Mouse (Mus musculus) MEL-GATA-1-ER (cell line): ENCODE data around the gene Slc7a11.

Experiments
- DNase-seq: peaks from one replicate; pipeline ENCODE4 v3.0.0-alpha.2; 2012; ENCODE audit warnings: low read depth; ENCODE audit errors: extremely low read depth

Slc7a11 gene

DNA sequence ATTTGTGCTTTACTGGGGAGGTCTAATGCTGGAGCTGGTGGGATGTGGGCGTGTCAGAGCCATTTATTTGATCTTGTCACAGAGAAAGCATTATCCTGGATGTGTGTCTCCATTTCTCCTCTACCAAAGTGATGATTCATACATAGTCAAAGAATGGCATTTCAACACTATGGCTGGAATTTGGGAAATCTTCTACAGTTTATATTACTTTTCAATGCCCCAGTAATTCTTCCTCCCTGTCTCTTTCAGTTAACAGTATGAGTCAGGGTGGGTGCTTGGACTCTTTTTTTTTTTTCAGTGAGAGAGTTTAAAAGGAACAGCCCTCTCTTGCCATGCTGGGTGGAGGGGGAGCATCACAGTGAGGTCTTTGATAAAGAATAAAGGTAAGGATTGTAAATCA lies 441.8 kb downstream of the Slc7a11 start:
- no peak for DNase-seq

DNA sequence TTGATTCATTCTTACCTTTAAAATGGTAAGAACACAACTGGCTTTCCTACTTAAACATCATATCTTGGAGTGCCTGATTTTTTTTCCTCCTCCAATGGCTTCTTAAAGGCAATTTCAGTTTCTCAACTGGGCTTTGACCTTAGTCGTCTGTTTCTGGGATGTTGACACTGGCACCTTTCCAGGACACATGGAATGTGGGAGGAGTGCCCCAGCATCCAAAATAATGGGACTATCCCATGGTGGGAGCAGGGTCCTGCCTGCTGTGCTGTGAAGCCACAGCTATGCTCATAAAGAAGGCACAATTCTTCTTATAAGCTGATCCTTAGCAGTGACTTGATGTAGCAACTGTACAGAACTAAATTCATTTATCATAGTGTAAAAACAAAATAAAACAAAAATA lies 450.5 kb downstream of the Slc7a11 start:
- no peak for DNase-seq

DNA sequence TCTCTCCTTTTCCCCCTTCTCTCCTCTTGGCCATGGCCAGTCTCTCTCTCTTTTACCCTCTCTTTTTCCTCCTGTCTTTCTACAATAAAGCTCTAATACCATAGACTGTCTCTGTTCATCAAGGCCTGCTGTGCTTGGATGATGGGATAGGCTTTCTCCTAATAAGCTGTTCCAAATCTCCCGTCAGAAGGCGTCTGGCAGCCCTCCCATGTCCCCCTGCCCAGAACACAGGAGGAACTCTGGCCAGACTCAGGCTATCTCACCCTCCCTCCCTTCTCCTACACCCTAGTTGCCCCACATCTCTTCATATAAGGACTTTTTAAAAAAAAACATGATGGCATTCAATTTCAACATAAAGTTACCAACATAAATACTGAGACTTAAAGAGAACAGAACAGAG lies 456.2 kb downstream of the Slc7a11 start:
- DNase-seq = no peak

DNA sequence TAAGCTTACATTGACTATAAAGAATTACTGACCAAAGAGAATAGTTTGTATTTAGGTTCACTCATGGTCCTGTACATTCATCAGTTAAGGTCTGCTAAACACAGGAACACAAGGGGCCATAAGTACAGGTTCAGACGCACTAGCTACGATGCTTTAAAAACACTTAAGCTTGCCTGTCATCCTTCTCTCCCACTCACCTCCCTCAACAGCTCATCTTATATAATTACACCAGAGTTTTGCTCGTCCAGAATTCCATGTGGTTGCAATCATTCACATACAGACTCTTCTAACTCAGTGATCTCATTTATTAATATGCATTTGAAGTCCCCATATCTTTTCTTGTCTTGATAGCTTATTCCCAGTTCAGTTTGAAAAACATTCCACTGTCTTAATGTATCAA lies 458.6 kb downstream of the Slc7a11 start:
- DNase-seq = no peak

DNA sequence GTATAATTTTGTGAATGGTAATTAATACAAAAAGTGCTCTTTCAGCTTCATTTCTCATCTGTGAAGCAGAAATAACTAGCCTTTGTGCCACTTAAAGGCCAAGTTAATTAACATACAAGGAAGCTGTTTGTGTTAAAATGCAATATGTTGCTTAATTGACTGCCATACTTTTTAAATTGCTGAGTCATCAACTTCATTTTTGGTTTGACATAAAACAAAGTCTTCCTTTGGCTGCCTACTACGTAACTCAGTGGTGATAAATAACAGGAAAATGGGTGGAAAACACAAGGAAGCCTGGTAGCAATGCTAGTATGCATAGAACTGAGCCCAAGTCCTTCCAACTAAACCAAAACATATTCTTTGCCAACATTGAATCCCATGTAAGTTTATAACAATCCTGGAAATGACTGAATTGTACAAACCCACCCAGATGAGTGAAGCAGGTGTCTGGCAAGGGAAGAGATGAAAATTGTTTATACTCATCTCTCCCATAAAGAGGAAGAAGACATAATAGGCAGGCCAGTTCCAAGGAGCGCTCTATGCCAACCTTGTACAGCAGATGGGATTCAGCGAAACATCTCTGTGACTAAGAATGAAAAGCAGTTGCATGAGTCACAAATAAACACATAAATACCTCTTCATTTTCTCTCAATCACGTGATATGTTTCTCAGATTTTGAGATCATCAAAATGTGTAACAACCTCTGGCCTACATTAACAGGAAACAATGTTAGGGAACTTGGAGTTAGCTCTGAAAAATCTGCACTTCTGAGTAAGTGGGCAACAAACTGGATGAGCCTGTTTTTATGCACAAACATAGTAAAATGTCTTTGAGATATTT lies 459.8 kb downstream of the Slc7a11 start:
- DNase-seq = no peak

- no peak for DNase-seq
Measured at GRCm38 (mm10) chr3:49973994-49974393, 469.4 kb downstream of the Slc7a11 start.

DNA sequence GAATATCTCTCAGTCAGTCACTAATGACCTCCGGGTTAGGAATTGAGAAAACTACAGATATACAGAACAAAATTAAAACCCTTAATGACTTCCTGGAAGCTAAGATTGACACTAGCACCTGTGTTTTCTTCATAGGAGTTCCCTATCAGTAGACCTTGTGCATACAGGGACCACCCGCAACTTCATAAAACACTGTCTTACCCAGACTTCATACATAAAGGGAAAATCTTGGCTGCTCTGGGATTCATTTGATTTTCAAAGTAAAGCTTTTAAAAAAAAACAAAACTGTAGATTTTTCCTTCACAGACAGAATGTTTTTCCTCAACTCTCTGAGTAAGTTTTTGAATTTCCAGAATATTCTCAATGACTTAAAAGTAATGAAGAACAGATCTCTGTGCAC lies 477.8 kb downstream of the Slc7a11 start:
- no peak for DNase-seq

DNA sequence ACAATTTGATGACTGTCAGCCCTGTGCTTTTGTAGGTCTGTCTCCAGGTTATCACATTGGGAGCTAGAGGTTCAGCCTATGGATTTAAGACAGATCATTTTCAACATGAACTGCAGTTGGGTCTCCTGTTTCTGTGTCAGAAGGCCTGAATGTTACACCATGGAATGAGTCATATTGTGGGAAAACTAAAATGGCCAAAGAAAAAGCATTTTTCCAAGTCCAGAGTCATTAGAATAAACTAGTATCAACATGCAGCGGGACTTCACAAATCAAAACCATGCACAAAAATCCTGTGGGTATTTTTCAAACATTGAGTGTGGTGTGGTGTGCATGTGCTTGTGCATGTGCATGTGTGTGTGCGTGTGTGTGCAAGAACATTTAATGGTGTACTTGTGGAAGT lies 482.8 kb downstream of the Slc7a11 start:
- no peak for DNase-seq

GRCm38 (mm10) chr3:49946845-49947244 lies 496.6 kb downstream of the Slc7a11 start:
- no peak for DNase-seq

- no peak for DNase-seq
Measured at GRCm38 (mm10) chr3:49944783-49945182, 498.6 kb downstream of the Slc7a11 start.

DNA sequence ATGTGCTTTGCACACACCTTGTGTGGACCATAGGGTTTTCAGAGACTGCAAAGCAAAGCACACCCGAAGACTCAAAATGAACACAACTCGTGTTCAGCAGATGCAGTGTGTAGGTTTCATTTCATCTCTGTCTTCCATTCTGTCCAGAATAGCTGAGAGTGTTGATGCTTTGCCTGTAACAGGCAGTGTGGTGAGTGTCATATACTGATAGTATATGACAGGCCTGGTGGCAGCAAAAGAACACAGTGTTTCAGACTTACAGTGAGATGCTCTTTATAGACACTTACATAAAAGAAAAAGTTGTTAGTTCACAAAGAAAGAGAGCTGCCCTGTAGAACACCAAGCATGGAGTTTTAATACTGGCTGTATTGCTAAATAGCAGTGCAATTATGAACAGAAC lies 505.8 kb downstream of the Slc7a11 start:
- no peak for DNase-seq

- no peak for DNase-seq
Measured at GRCm38 (mm10) chr3:49929496-49929895, 513.9 kb downstream of the Slc7a11 start.

- DNase-seq = no peak
Measured at GRCm38 (mm10) chr3:49928509-49929263, 514.7 kb downstream of the Slc7a11 start.

- no peak for DNase-seq
Measured at GRCm38 (mm10) chr3:49913929-49914328, 529.5 kb downstream of the Slc7a11 start.

- no peak for DNase-seq
Measured at GRCm38 (mm10) chr3:49910922-49911321, 532.5 kb downstream of the Slc7a11 start.

DNA sequence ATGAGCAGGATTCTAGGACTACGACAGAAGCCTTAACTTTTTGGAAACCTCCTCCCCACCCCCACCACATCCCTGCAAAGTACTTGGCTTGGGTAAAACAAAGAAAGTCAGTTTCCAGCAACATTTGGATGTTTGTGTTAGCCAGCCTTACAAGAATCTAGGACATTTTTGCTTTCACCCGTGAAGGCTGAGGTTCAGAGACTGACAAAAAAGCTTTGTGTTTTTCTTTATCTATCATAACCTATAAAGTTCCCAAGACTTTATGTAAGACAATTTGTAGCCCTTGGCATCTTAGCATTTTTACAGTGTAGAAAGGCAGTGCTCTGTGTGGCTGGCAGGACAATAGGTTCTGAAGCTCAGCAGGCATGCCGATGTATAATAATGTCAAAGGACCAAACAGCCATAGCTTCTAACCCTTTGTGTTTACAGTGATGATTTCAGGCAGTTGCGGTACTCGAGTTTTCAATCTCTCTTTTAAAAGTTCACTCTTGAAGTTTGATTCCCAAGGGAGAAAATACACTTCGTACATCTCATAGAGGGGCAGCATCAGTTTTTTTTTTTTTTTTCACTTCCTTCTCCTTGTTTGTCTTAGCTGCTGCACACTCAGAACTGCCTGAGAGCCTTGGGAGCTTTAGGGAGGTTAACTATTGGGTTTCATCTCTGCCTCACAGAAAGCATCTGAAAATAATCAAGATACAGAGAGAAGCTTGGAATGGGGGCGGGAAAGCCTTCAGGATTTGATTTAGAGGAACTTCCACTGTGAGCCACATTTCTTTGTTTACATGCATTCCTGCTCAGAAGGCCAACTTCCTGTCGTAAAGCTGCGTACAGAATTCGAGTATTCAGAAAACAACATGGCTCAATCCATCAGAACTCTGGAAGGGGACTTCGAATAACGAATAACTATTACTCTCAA lies 534.7 kb downstream of the Slc7a11 start:
- no peak for DNase-seq

GRCm38 (mm10) chr3:49893945-49894344 lies 549.5 kb downstream of the Slc7a11 start:
- DNase-seq = no peak

- no peak for DNase-seq
Measured at GRCm38 (mm10) chr3:49887359-49887758, 556.1 kb downstream of the Slc7a11 start.

- DNase-seq = no peak
Measured at GRCm38 (mm10) chr3:49886220-49886945, 557.0 kb downstream of the Slc7a11 start.

DNA sequence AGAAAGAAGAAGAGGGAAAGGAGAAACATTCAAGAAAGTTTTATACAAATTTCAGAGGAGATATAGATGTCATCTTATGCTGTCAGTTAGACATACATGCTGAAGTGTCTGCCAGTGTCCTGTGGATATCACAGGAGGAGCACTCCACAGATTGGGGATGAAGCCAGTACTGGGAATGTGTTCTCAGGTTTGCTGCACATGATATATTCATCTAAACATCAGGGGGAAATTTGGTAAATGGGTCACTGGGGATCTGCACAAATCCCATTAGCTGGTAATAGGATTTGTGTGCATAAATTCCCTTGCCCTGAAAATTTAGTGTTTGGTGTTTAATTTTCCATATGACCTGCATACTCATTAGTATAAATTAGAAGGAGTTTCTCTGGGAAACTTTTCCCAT lies 562.9 kb downstream of the Slc7a11 start:
- no peak for DNase-seq

- DNase-seq = no peak
Measured at GRCm38 (mm10) chr3:49870786-49871185, 572.6 kb downstream of the Slc7a11 start.
